Mouse (Mus musculus) small intestine, adult 2 months (tissue): Measurements from ENCODE around the gene Lcp2.

Experiments used
- CTCF ChIP-seq: fragments of 200-500 bp; IDR thresholded peaks from 2 replicates; pipeline ENCODE4 v1.5.1; 2012; ENCODE audit warnings: low read depth, mild to moderate bottlenecking, control low read depth, inconsistent platforms, low read length, moderate library complexity, mixed read lengths; ENCODE audit not compliant: insufficient replicate concordance, insufficient read length; ENCODE audit errors: extremely low read depth
- POLR2A ChIP-seq: fragments of 200-500 bp; IDR thresholded peaks from 2 replicates; pipeline ENCODE4 v1.6.1; 2012; ENCODE audit warnings: low read depth, mild to moderate bottlenecking, control low read depth, inconsistent platforms, low read length, moderate library complexity

DNA sequence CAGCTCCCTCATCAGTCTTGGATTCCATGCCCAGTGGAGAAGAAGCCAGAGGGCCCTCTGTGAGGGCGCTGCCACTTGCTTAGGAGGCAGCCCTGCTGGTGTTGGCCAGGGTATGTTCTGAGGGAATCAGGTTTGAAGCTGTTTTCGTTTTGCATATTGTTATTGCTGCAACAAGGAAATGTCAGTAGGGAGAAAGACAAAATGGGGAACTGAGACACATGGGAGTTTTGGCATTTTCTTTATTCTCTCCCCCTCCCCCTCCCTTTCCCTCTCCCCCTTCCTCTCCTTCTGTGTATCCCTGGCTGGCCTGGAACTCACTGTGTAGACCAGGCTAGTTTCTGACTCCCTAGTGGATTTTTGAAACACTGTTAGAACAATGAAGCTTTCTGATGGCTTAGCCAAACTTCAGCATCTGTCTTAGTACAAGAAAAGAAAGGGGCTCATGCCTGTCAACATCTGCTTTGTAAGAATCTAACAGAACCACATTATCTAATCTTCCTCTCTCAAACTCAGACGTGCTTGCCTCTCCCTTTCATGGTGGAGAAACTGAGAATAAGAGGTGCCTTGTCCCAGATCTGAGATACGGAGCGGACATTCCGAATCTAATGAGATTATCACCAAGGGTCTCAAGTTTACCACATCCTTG is 34.6 kb upstream of the Lcp2 start:
- TF ChIP-seq CTCF = no peak
- no peak for TF ChIP-seq POLR2A
